Mouse (Mus musculus) ES-Bruce4 (cell line): ENCODE data around the gene Nhp2.

Experiments
- CTCF ChIP-seq: IDR thresholded peaks from one replicate; pipeline ENCODE4 v1.8.1; 2011; ENCODE audit warnings: low read depth, low read length
- EP300 ChIP-seq: IDR thresholded peaks from 2 replicates; pipeline ENCODE4 v1.6.1; 2011; ENCODE audit warnings: low read depth, low read length; ENCODE audit not compliant: insufficient read depth
- POLR2A ChIP-seq: IDR thresholded peaks from one replicate; pipeline ENCODE4 v1.8.1; 2011; ENCODE audit warnings: low read length; ENCODE audit not compliant: insufficient read depth

DNA sequence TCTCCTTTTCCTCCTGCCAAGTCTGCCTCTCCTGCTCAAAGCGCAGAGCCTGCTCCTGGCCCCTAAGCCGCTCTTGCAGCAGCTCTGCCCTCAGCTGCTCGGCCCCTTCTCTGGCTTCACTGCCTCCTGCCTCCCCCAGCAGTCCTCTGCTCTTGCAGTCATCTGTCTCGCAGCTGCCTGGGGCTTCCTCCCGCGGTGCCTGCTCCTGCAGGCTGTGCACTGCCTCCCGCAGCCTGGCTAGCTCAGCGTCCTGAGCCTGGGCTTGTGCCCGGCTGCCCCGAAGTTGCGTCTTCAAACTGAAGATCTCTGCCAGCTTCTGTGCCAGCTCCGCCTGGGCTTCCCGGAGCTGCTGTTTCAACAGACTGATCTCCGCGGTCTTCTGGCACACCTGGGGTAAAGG lies 24.2 kb downstream of the Nhp2 start:
- TF ChIP-seq POLR2A = no peak
- no peak for TF ChIP-seq CTCF
- no peak for TF ChIP-seq EP300
